Mouse (Mus musculus): ENCODE results near the gene Gm28230.

Gene Gm28230

DNA sequence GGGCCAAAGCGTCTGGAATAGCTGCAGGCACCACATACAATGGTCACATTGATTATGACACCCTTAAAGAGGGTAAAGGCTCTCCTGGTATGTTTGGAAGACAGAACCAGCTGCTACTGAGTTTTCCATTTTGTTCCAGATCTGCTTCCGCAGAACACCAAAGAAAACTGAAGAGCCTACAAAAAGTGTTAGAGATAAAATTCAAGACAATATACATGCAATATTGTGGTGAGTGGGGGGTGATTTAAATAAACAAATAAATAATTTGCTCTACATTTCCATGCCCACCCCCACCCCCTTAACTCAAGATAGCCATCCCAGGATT lies 12.9 kb downstream of the Gm28230 start:
- DNase-seq (ENCODE audit: low spot score) = no peak

DNA sequence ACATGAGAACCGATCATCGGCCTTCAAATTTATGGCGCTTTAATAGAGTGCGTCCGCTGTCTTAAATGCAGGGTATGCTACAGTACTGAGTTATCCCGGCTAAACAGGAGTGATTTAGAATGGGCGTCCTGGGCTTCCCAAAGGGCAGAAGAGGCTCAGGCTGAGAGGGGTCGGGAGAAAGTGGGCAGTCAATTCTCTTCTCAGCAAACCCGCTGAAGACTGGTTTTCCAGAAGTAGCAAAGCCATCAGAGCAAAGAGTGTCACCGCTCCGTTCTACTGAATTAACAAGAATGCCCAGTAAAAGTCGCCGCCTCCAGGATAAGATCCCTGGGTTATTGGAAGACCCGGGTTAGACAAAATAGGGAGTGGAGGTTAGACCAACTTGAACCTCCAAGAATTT lies 13.3 kb downstream of the Gm28230 start:
- no peak for DNase-seq (ENCODE audit: low spot score)

DNA sequence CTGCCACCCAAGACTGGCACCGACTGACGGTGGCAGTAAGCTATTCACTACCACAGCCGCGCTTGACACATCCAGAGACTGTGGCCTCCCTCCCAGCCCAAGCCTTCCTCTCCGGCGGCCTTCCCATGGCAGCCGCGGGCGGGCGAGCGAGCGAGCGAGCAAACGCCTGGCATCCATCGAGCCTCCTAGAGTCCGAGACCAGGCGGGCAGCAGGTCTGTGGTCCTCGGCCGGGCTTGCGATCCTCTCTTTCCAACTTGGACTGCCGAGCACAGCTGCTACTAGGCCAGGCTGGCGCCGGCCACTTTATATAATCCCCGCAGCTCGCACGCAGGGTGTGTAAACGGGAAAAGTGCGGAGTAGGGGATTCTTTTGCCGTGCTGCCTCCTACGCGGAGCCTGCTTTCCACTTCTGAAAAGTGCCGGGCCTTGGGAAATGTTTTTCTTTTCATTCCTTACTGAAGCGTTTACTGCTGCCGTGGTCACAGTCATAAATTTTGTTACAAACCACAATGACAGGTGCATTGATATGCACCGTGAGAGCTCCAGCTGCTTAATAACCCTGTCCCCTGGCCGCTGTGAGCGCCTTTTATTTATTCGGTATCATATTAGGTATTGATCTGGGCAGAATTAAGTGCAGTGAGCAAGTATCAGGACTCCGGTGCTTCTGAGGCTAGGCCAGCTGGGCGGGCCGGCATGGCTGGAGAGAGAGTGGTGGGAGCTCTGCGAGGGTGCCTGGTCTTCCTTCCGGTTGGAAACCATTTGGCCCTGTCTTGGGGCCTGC lies 14.0 kb downstream of the Gm28230 start:
- DNase-seq (ENCODE audit: low spot score) = no peak

DNA sequence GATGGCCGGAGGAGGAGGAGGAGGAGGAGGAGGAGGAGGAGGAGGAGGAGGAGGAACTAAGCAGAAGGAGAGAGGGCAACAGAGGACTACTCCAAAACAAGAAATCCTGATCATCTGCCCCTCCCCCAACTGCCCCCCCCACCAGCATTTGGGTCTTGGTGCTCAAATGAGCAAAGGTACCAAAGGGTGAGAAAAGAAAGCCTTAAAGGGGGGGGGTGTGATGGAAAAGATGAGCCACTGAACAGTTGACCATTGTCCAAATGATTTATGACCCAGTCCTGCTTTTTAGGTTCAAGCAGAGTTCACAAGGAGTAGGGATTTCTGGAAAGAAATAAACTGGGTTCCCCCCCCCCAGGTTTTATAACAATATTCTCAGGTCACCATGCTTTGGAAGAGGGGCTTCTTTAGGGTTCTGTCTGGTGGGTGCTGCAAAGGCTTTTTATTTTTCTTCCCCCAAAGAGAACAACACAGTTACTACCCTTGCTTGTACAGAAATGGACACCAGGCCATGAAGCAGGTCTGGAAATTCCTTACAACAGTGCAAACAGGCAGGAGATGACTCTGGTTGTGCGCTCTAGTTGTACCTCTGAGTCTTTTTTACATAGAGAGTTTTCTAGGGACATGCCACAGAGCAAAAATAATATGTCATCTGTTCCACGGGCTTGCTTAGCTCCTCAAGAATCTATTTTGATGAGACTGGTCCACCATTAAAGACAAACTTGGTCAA lies 14.9 kb downstream of the Gm28230 start:
- no peak for DNase-seq (ENCODE audit: low spot score)

DNA sequence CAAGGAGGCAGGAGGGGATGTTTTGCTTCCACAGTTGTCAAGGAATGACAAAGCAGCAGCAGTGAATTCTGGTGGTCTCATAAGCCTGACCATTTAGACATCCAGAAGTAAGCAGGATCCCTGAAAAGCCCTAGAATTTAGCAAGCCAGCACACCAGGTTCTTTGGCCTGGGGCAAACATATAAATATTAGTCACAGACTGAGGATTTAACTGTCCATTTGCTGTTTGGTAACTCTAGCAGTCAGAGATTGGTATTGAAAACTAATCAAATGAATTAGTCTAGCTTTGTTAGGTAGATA lies 15.4 kb downstream of the Gm28230 start:
- DNase-seq (ENCODE audit: low spot score) = no peak

DNA sequence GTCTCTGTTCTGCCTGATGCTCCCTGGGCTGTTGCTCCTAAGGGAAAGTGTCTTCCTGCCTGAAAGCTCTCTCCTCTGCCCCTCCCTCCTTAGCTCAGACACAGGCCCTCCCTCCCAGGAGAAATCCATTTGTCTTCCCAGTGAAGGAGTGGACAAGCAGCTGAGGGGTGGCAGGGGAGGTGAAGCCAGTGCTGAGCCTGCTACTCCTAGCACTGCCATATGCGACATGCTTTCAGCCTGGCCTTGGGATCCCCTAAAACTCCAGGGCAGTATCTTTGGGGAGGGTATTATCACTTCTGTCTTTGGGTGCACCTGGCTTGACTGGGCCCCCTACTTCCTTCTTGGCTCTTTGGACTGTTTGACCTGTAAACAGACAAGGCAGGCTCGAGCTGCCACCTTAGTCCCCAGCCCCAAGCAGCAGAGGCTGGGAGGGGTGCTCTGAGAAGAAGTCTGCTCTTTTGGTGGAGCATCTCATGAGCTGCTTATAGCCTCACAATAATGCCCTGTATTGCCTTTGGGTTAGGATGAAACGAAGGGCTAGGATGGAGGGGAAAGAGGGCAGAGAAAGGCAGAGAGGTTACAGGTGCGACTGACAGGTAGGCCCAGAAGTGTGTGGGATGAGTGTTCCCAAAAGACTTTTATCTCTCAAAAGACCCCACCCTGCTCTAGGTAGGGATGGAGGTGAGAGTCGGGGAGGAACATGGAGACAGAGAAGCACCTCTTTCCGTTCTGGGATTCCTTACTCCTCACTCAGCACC lies 19.2 kb downstream of the Gm28230 start:
- no peak for DNase-seq (ENCODE audit: low spot score)

DNA sequence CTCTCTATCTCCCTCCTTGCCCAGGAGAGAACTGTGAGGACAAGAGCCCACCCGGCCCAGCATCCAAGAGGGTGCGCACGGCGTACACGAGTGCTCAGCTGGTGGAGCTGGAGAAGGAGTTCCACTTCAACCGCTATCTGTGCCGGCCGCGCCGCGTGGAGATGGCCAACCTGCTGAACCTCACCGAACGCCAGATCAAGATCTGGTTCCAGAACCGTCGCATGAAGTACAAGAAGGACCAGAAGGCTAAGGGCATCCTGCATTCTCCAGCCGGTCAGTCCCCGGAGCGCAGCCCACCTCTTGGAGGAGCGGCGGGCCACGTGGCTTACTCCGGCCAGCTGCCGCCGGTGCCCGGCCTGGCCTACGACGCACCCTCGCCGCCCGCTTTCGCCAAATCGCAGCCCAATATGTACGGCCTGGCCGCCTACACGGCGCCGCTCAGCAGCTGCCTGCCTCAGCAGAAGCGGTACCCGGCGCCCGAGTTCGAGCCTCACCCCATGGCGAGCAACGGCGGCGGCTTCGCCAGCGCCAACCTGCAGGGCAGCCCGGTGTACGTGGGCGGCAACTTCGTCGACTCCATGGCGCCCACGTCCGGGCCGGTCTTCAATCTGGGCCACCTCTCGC lies 19.9 kb downstream of the Gm28230 start:
- no peak for DNase-seq (ENCODE audit: low spot score)

DNA sequence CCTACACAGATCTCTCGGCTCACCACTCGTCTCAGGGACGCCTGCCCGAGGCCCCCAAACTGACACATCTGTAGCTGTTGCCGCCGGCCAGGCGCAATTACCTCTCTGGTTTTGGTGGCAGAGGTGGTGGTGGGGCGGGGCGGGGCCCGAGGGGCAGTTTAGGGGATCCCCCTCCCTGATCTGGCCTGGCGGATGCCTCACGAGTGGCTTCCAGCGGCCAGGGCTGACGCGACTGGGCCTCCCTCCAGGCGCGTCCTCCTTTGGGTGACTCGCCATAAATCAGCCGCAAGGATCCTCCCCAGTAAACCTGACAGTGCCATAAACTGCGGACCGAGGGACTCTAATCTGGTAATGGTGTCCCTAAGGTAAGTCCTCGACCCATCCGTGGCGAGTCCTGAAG lies 20.5 kb downstream of the Gm28230 start:
- no peak for DNase-seq (ENCODE audit: low spot score)

DNA sequence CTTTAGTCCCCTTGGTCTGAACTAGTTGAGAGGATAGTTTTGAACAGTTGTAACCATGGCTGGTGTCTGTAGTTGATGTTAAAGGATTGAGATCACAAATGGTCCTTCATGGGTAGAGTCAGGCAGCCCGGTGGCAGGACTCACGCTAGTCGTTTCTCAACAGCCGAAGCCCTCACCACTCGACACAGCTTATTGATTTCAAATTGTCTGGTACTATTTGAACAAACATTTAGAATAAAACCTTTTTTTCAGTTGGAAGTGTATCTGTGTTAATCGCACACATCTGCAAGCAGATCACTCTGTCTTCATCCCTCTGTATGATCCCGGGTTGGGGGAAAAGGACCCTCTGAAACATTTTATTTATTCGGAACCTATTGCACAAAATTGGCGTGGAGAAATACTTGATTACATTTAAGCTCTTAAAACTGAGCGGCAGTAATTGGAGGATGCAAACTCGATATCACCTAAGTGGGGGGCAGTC lies 21.2 kb downstream of the Gm28230 start:
- no peak for DNase-seq (ENCODE audit: low spot score)

DNA sequence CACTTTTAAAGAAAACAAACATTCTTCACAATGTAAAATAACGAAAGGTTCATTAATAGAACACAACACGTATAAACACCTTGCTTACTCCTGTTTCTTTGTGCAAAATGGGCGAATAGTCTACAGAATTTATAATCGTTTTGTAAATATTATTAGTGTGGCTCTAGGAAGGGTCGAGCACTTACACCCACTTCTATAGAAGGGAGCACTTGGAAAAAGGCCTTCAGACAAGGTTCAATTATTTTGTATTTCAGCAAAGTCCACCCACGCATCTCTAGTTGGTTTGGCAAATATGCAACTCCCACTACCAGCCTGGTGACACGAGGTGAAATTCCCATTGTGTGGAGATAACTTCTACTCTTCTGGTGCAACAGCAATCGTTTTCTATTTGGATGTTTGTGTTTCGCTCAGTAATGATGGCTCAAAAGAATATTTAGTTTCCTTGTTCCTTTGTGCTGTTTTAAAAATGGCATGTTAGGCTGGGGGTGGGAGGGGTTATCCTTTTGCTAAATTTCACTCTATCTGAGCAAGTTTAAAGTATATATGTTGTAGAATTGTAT lies 22.0 kb downstream of the Gm28230 start:
- DNase-seq (ENCODE audit: low spot score) = no peak

DNA sequence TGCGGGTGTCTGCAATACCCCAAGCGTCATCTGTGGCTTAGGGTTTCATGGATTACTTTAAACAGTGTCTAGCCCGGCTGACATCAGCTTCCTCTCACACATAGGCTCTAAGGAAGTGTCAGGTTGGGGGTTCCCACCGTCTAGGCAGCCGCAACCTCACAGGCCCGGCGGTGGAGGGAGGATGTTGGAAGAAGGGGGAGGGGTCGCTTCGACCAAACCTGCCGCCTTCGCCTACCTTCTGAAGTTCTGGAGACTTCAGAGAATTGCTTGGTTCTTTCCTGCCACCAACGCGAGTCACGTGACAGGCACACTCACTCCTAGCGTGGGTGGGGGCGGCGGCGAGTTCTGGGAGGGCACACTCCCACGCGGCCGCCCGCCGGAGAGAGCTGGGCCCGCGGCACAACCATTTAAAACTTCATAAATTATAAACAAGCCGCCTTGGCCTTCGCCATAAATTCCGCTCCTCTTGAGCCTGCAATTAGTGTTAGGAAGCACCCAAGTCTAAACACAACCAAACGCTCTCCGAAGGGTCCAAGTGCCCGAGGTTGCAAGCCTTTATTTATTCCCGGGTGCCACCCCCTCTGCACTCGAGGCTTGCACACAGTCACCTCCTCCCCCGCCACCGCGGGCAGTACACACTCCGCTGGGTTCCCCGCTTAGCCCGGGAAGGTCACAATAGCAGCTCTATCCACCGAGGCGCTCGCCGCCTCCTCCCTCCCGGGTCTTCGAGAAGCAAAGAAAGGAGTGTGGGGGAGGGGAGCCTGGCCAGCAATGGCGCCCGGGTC lies 23.0 kb downstream of the Gm28230 start:
- peak; percentile 75 for DNase-seq (ENCODE audit: low spot score)

DNA sequence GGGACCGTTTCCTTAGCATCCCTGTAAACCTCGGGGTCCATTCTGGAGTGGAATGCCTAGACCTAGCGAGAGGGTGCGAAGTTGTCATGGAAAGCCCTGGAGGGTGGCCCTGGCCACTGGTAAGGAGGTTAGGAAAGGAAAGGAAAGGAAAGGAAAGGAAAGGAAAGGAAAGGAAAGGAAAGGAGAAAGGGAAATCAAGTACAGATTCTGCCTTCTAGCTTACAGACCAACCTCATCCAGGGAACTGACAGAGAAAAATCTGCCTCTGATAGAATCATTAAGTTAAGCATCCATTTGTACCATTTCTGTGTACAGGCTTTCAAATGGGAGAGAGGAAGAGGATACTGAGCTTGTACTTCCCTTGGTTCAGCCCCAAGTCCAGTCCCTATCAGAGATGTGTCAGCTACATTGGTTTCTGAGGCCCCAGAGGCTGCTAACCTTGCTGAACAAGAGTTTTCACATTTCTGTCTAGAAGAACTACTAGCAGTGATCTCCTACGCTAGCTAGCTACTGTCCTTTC lies 24.3 kb downstream of the Gm28230 start:
- no peak for DNase-seq (ENCODE audit: low spot score)

DNA sequence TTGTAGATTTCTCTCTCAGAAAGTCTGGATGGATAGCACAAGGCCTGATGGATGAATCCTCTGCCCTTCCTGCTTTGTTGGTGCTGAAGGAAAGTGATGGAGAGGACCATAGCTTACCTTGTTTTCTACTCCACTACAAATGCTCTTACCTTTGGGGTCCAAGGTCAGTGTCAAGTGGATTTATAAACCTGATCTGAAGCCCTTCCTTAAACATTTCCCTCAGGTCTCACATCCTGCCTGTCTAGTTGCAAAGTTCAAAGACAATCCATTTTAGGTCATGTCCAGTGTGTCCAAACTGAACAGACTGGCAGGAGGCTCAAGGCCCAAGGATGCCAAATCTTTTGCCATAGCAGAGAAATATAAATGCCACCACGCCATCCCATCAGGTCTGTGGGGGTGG lies 25.3 kb downstream of the Gm28230 start:
- no peak for DNase-seq (ENCODE audit: low spot score)

DNA sequence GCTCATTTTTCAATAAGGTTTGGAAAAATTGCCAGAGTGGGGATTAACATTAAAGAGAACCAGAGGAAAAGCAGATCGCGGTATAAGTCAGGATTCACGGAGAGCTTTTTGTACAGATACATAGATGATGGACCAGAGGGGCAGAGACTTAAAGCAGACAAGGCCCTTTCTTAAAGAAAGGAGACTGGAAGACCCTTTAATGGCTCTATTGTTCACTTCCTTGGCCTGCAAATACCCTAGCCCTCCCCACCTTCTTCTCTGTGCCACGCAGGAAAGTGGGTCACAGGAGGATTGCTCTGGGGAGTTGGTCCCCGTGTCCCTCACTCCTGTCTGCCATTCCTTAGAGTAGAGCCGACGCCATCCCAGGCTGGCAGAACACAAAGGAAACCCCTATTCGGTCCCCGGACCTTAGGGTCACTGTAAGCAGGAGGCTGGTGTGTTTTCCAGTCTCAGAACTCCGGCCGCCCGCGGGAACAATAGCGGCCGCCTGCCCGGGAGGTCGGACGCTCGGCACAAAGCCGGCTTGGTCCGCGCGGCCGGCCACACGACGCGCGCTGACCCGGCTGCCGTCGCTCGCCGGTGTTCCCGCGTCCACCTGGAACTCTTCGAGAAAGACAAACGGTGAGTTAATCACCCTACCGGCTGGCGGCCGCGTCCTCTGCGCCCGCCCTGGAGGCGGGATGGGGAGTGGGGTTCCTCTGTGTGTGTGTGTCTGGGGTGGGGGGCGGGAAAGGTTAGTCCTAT lies 26.1 kb downstream of the Gm28230 start:
- DNase-seq (ENCODE audit: low spot score) = no peak

DNA sequence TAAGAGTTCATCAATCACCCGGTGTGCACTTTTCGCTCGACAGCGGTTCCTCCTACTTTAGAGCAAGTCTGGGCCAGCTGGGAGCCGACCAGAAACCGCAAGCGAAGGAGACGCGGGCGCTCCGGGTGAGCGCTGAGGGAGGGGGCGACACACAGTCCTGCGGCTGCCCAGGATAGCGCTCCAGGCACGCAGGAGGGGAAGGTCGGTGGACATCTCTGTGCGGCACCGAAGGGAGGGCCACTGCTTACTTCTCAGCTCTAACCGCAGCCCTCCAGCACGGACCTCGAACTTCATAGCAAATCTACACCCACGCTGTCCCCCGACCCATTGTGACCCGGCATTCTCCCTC lies 26.6 kb downstream of the Gm28230 start:
- DNase-seq (ENCODE audit: low spot score) = no peak

DNA sequence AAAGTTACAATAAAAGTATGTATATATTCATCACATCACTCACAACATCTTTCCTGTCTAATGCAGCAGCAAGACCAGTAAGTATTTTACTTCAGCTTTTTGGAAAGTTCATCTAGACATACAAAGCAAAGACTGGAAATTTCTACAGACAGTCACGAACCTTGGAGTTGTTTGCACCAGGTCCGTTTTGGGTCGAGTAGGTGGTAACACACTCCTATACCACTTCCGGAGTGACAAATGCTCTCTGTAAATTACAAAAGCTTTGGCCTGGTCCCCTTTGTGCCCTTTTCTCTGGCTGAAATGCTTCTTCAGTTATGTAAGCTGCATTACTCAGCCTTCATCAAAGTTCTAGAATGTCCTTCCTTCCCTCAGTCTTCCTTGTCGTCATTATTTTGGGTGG lies 27.2 kb downstream of the Gm28230 start:
- DNase-seq (ENCODE audit: low spot score) = no peak

DNA sequence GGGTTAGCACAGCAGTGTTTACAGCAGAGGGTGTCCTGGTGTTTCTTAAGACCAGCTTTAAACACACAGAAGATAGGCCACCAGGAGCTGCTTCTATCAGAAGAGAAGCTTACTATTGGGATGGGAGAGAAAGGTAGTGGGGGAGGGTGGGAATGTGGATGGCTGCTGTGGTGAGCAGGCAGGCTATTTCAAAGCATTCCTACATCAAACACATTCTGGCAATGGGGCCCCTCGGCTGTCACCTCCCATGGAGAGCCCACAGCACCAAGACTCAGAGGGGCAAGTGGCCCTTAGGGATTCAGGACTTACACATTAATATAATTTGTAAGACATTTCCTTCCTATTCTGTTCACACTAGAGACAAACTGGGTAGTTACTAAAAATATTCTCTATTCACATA lies 33.6 kb downstream of the Gm28230 start:
- DNase-seq (ENCODE audit: low spot score) = no peak

DNA sequence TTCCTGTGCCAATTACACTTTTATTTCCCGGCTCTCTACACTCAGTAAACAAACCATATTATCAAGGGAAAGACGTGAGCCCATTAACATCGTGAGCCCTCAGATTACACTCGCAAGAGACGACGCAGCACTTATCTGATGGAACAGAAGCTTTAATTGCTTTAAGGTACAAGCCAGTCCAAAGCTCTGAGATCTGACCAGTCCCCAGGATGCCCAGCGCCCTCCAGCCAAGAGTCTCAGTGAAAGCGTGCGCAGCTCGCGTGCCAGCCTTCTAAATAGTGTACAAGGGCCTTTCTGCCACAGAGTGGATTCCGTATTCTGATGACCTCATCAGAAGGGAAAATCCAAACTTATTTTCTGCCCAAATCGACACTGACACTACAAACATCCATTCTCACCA lies 35.4 kb downstream of the Gm28230 start:
- no peak for DNase-seq (ENCODE audit: low spot score)

DNA sequence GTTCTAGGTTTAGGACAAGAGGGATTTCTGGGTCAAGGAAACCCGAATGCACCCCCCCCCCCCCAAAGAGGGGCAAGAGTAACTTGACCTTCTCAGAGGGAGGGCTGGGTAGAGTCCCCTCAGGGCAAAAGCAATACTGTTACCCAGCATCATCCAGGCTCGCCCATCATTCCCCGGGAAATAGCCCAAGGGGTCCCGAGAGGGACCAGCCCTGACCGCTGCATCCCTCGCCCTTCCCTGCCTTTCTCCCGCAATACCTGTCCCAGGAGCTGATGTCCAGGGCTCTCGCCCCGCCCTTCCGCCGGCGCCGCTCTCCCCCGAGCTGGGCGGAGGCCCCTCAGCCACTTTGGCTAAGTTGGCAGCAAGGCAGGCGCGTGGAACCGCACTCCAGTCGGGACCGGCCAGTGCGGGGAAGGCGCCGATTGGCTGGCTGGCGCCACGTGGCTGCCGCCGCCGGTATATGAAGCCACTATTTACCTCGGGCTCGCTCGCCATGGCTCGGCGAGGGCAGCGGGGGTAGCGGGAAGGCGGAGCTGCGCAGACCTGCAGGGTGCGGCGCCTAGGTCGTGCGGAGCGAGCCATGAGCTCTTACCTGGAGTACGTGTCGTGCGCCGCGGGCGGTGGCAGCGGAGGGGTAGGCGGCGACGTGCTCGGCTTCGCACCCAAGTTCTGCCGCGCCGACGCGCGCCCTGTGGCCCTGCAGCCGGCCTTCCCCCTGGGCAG lies 36.2 kb downstream of the Gm28230 start, which contains the start of gene Hoxd1:
Gene Hoxd1 (plus strand): TSS at position 459 of the 723 bp plus-strand sequence.
- DNase-seq (ENCODE audit: low spot score) = peak; percentile 61

DNA sequence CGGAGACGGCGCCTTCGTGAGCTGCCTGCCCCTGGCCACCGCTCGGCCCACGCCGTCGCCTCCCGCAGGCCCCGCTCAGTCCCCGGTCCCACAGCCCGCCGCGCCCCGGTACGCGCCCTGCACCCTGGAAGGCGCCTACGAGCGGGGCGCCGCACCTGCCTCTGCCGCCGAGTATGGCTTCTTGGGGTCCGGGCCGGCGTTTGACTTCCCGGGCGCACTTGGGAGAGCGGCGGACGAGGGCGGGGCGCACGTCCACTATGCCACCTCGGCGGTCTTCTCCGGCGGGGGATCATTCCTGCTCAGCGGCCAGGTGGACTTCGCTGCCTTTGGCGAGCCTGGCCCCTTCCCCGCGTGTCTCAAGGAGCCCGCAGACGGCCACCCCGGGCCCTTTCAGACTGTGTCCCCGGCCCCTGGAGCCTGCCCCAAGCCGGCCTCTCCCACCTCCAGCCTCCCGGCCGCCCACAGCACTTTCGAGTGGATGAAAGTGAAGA lies 36.8 kb downstream of the Gm28230 start:
- no peak for DNase-seq (ENCODE audit: low spot score)

Measured in testis, postnatal 10 days (tissue).